Mouse (Mus musculus) heart, adult 11 months (tissue): Measurements from ENCODE around the gene Pik3c2a.

Source experiments
- DNase-seq: peaks from one replicate; pipeline ENCODE4 v3.0.0; 2022

The Pik3c2a gene

GRCm38 (mm10) chr7:116443004-116443696 lies at the start of gene Pik3c2a:
Gene Pik3c2a, minus strand, starts transcription at chr7:116443449.
- DNase-seq, result peak; percentile 100

DNA sequence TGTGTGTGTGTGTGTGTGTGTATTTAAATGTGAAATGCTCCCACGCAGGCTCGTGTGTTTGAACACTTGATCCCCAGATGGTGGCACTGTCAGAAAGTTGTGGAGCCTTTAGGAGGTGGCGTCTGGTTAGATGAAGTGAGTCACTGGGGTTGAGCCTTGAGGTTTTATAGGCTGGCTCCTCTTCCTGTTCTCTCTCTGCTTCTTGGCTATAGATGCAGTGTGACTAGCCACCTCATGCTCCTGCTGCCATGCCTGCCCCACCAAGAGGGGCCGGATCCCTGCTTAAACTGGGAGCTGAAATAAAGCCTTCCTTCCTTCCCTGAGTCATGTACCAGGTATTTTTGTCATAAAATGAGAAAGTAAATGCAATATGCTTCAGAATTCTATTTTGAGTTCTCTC lies 47.9 kb upstream of the Pik3c2a start:
- no peak for DNase-seq

DNA sequence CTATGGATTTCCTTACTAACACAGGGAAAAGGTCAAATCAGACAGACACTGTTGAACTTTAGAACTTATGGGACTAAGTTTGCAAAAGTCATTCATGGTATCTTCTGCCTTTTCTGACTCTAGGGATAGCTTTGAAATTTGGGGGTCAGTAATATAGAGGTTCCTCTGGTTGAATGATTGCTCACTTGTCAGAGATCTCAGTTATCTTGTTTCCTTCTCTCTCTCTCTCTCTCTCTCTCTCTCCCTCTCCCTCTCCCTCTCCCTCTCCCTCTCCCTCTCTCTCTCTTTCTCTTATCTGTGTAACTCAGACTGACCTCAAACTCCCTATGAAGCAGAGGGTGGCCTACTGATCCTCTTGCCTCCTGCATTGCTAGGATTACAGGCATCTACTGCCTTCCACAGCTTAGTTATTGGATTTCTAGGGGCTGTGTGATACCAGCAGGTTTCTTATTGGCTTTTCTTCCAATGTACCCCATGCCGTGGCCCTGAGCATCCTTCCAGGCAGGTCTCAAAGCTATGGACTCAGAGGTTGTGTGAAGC lies 41.9 kb upstream of the Pik3c2a start:
- DNase-seq, result no peak

- DNase-seq, result no peak
Measured at GRCm38 (mm10) chr7:116484213-116484612, 41.0 kb upstream of the Pik3c2a start.

DNA sequence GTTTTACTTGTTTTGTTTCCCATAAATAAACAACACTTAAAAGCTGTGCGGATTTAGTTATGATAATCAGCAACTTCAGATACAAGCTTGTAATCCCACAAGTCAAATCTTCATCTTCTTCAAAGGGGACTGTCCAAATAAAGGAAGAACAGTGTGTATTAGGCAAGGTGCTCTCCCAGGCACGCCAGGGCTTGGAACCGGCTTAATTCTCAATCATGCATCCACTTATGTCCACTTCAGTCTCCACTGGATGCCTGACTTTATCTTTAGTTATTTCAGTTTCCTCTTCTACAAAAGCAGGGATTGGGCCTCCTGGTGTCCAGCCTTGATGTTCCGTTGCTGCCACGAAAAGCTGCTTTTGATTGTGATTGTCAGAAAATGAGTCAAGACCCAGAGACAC lies 40.5 kb upstream of the Pik3c2a start:
- DNase-seq, result no peak

DNA sequence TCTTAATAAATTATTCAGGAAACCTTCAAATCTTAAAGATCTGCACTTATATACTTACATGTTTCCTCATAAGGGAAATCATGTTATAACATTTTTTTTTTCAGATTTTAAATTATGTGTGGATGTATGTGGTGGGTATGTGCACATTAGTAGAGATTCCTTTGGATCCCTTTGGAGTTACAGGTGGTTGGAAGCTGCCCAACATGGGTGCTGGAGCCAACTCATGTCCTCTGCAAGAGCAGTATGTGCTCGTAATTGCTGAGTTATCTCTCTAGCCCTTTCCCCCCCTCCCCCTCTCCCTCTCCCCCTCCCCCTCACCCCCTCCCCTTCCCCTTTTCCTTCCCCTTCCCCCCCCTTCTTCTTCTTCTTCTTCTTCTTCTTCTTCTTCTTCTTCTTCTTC lies 39.9 kb upstream of the Pik3c2a start:
- no peak for DNase-seq

DNA sequence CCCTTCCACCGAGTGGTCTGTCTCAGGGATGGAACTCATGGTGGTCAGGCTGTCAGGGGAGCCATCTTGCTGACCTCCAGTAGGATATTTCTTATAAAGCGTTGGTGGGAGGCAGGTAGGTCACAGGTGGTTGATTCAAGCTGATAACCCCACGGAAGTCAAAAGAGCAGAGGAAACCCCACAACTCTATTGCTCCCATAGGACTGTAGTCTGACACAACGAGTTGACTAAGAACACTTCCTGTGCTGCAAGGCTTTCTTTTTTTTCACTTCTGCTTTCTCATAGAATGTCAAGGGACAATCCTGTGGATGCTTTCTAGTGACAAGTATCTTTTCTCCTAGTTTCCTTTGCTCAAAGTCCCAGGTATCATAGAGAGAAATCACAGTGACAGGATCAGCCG lies 33.0 kb upstream of the Pik3c2a start:
- DNase-seq, result no peak

DNA sequence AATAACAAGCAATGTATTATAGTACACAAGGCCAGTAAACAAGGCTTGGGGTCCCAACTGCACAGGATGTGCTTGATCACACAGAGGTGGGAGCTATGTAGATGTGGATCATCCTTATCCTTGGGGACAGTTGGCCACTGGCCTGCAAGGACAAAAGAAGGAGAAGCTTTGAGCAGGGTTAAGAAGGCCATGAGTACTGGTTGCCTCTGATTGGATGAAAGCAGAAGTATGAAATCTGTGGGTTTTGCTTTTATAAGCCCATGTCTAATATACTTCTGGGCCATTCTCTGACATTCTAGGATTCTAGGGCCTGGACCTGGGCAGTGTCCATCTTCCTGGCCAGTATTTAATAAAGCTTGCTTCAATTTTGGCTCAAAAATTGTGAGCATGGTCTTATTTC lies 32.6 kb upstream of the Pik3c2a start:
- no peak for DNase-seq

GRCm38 (mm10) chr7:116462114-116462513 lies 18.9 kb upstream of the Pik3c2a start:
- peak; percentile 82 for DNase-seq

- peak; percentile 80 for DNase-seq
Measured at GRCm38 (mm10) chr7:116458985-116459441, 15.8 kb upstream of the Pik3c2a start.

- peak; percentile 91 for DNase-seq
Measured at GRCm38 (mm10) chr7:116457391-116457790, 14.1 kb upstream of the Pik3c2a start.

DNA sequence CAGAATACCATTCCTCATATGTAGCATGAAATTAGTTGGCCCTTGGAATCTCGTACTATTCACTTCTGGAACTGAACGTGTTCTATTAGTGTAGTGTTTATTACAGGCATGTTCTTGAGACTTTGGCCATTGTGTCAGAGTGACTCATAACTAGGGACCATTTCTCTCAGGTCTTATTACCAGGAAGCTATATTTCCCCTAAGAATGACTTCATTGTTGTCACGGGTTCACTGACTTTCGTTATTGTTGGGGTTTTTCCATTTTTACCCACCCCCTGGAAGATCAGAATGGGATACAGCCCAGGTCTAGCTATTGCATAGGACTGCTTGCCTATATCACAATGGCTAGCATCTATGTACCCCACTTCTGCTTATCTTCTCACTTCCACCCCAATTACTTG lies 13.7 kb upstream of the Pik3c2a start:
- DNase-seq, result no peak

GRCm38 (mm10) chr7:116446645-116447044 lies 3.4 kb upstream of the Pik3c2a start:
- peak; percentile 94 for DNase-seq

DNA sequence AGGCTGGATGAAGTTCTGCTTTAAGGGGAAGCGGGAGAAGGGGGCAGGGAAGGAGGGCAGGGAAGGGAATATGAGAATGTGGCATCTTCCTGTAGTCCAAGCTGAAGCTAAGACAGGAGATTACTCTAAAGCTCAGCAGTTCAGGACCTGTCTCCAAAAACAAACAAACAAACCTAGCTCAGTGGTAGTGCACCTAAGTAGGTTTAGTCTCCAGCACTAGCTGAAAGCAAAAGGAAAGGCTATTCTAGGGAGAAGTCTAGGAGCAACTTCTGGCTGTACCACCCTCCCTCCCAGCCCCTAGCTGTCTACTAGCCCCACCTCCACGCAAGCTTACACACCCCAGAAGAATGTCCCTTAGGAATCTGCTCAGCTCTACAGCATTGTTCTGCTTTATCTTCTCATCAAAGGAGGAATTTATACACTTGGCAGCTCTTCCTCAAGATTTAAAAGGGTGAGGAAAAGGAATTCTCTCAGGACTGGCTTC lies 1.1 kb upstream of the Pik3c2a start:
- DNase-seq, result peak; percentile 98

- no peak for DNase-seq
Measured at GRCm38 (mm10) chr7:116443697-116444325, 562 bp upstream of the Pik3c2a start.

DNA sequence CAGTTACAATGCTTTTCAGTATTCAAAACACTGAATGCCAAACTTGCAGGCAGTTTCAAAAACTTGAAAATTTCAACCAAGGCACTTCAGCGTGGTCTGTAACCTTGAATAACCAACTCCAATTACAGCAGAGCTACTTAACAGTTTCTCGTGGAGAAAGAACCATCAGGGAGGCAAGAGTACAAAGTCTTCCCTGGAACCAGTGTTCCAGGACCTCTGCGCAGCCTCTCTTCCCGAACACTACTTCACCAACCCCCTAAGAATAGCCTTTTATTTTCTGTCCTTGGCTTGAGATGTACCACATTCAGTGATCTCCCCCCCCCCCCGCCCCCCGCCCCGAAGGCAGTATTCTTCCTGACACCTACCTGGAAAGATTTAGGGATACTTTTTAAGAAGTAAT lies 1.0 kb downstream of the Pik3c2a start:
- peak; percentile 79 for DNase-seq

- peak; percentile 15 for DNase-seq
Measured at GRCm38 (mm10) chr7:116441346-116441745, 1.9 kb downstream of the Pik3c2a start.

DNA sequence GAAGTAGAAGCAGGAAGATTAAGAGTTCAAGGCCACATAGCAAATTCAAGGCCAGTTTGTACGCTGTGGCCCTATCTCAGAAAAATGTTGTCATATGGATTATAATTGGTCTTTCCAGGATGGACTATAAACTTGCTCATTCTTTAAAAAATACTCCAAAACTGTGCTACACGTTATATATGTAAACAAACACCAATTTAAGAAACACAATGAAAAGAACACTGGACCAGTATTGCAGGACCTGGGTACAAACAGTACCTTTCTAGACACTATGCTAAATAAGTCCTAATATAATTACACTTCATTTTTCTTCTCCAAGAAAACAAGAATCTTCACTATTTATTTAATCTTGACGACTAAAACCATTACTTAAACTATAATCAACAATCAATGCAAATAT lies 11.6 kb downstream of the Pik3c2a start:
- DNase-seq, result no peak

- DNase-seq, result no peak
Measured at GRCm38 (mm10) chr7:116430926-116431325, 12.3 kb downstream of the Pik3c2a start.

DNA sequence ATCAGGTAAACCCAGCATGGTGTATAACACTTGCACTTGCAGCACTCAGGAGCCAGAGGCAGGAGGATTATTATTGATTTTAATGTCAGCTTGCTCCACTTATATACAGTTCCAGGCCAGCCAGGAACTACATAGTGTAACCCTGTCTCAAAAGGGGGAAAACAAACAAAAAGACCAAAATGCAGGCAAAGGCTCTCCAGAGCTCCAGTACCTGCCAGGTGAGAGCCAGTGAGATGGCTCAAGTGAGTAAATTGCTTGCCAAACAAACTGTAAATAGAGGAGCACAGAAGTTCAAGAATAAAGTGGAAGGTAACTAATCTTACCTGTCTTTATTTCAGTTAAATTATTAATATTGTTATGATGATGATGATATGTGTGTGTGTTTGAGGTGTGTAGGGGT lies 16.0 kb downstream of the Pik3c2a start:
- DNase-seq, result peak; percentile 64

DNA sequence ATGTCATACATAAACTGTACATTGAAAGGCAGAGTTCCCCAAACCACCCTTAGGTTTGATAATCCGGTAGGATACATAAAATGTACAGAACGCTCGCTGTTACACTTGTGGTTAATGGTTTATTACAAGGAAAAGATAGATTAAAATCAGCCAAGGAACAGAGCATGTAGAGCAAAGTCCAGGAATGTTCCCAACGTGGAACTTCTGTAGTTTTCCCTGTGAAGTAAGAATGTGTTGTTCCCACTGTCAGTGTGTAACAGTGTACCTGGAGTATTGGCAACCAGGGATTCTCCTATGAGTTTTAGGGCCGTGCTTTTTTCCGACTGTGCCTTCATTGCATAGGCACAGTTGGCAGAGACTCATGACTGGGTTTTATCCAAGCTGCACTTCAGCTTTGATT lies 17.5 kb downstream of the Pik3c2a start:
- peak; percentile 63 for DNase-seq

DNA sequence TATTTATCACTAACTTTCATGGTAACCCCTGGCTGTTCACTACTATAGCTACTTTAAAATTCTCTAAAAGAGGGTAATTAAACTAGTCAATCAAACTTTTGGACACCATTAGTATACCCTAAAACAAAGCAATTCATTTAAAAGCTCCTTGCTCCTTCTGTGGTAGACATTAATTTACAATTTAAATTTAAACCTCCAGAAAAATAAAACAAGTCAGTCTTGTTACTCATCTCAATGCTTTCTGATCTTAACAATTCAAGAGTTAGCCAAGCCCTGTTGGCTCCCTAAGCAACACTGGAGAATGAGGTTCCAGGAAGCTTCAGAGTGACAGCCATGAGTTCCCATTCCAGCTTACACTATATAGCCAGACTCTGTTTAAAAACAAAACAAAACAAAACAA lies 22.2 kb downstream of the Pik3c2a start:
- no peak for DNase-seq

GRCm38 (mm10) chr7:116409438-116409837 lies 33.8 kb downstream of the Pik3c2a start:
- no peak for DNase-seq

DNA sequence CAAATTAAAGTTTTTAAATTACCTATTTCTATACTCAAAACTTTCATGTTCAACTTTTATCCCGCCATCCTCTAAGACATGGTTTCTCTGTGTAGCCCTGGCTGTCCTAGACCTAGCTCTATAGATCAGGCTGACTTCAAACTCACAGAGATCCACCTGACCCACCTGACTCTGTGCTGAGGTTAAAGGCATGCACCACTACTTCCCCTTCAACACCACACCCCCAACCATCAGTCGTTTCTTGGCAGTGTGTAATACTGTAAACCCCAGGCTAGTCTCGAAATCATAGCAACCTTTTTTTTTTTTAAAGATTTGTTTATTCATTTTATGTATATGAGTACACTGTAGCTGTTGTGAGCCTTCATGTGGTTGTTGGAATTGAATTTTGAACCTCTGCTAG lies 50.9 kb downstream of the Pik3c2a start:
- DNase-seq, result no peak
